Mouse (Mus musculus) kidney, adult 2 months (tissue): ENCODE results near the gene Zfpm1.

ENCODE experiments used
- CTCF ChIP-seq: fragments of 200-500 bp; conservative IDR thresholded peaks from 2 replicates; pipeline ENCODE4 v1.5.1; 2011; ENCODE audit warnings: low read depth, mild to moderate bottlenecking, control low read depth, low read length, moderate library complexity, mixed read lengths; ENCODE audit not compliant: insufficient read depth, insufficient read length
- POLR2A ChIP-seq: fragments of 200-500 bp; IDR thresholded peaks from one replicate; pipeline ENCODE4 v1.6.1; 2011; ENCODE audit warnings: low read depth, low read length, control low read depth

DNA sequence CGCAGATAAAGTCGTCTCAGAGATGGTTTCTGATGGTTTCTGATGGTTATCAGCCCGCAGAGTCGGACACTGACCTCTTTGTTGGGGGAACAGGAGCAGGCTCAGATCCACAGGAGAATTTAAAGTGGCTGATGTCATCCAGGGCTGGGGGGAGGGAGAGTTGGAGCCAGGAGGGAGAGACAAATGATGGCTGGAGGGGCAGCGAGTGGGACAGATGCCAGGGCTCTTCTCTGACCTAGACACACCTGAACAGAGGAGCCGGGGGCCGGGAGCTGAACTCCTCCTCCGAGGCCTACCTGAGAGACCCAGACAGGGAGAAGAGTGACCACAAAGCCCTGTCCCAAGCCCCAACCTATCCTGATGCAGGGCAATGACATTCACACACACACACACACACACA lies 47.1 kb downstream of the Zfpm1 start:
- TF ChIP-seq POLR2A (no peak), CTCF (no peak)
